Mouse (Mus musculus): ENCODE measurements around the gene Hoxd4. TPM values are rescaled to one million over a fixed set of nuclear protein-coding genes. Genes with fewer than 3 reads are reported as not detected.

Gene Hoxd4
- polyA plus RNA-seq, 1 experiment = 2.4 TPM

- no peak for DNase-seq (ENCODE audit: low read depth, low spot score)
- WGBS = 39% methylated on average over 10 of the region's 10 CpGs
These were observed 8.4 kb upstream of the Hoxd4 start for GRCm38 (mm10) chr2:74703317-74703716.

DNA sequence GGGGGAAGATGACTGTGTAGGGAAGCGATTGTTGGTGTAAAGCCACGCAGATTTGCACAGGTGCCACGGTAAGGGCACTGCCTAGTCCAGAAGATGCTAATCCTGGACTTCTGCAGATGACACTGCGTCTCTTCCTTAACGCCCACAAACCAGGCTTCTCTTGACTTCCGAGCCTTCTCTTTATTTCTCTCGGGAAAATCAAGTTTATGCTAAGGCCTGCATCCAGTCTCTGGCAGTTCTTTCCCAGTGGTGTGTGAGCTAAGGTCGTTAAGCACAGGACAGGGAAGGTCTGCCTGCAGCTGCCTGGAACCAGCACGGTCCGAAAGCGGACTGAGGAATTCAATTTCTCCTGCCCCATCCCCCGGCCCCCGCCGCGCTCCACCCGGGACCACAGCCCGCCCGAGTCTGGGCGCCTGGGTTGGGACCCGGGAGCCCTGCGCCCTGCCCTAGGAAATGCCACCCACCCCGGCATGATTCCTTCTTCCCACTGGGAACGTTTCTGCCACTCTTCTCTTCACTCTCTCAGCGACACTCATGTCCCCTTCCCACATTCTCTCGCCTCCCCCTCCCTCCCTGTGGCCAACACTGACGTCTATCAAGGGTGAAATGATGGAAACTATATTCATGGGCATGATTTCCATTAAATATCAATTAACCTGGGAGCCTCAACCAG lies 7.9 kb upstream of the Hoxd4 start:
- DNase-seq (ENCODE audit: low read depth, low spot score) = no peak
- 27% methylated on average over 26 of the region's 26 CpGs for WGBS

GRCm38 (mm10) chr2:74704393-74704998 lies 7.2 kb upstream of the Hoxd4 start, which contains the start of gene Hoxd8:
Gene Hoxd8 (plus strand): TSS chr2:74704615.
- 3% methylated on average over 48 of the region's 52 CpGs for WGBS
- no peak for DNase-seq (ENCODE audit: low read depth, low spot score)

DNA sequence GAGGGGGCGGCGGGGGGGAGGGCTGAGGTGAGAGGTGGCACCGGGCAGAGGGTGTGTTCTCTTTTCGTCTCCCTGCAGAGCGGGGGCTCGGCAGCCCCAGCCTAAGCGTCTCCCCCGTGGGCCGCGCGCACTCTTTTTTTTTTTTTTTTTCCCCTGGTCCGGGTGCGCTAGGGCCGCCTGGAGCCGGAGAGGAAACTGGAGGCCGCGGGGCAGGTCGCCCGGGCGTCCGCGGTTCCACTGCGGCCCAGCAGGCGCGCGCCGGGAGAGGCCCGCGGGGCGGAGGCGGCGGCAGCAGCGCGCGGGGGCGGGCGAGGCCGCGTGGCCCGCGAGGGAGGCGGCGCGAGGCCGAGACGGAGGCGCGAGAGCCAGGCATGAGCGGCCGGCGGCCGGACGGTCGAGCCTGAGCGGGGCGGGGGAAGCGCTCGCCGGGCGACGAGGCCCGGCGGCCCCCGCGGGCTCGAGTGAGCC lies 6.7 kb upstream of the Hoxd4 start:
- under 1% methylated on average over 57 of the region's 66 CpGs for WGBS
- DNase-seq (ENCODE audit: low read depth, low spot score) = no peak

GRCm38 (mm10) chr2:74705467-74706089 lies 6.2 kb upstream of the Hoxd4 start:
- DNase-seq (ENCODE audit: low read depth, low spot score) = no peak
- under 1% methylated on average over 69 of the region's 85 CpGs for WGBS

GRCm38 (mm10) chr2:74706393-74706960 lies 5.3 kb upstream of the Hoxd4 start:
- no peak for DNase-seq (ENCODE audit: low read depth, low spot score)
- 19% methylated on average over 13 of the region's 13 CpGs for WGBS

DNA sequence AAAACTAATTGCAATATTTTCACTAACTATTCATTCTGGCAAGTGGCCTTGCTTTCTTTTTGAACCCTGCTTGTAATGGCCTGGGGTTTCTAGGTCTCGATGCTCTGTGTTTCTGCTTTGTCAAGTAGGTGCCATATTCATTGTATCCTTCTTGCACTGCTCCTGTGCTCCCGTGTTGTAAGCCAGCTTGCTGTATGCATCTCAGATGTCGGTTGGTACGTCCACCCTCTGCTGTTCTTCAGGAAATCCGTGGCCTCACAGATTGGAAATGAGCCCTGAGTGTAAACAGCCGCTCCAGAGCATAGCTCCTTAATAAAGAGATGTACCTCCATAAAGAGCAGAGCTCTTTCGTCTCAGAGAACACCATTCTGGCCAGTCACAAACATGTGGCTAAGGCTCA lies 4.1 kb upstream of the Hoxd4 start:
- WGBS = 57% methylated on average over 7 of the region's 7 CpGs
- DNase-seq (ENCODE audit: low read depth, low spot score) = no peak

GRCm38 (mm10) chr2:74708676-74709075 lies 3.1 kb upstream of the Hoxd4 start:
- no peak for DNase-seq (ENCODE audit: low read depth, low spot score)
- 32% methylated on average over 4 of the region's 4 CpGs for WGBS

GRCm38 (mm10) chr2:74709465-74710419 lies 2.0 kb upstream of the Hoxd4 start:
- DNase-seq (ENCODE audit: low read depth, low spot score) = no peak
- 33% methylated on average over 5 of the region's 5 CpGs for WGBS

DNA sequence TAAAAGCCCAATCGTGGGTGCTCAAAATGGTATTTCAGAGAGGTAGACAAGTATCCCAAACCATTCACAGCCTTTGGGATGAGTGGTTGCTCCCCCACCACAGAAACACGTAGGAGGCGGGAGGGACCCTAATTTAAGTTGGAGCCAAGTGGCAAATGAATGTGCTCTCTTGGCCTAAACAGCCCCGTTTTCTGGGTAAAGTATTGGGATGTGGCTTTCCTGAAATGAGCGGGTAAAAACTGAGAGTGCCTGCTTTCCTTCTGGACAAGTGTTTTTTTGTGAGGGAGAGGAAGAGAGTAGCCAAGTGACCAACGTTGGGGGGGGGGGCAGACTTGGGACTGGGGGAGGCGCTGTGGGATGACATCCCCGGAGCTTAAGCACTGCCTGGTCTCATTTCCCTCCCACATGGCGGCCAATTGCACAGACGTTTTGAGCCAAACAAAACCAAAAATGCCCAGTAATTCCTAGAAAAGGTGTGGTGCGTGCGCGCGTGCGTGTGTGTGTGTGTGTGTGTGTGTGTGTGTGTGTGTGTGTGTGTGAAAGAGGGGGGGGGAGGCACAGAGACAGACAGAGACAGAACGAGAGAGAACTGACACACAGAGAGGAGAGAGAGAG lies 693 bp upstream of the Hoxd4 start:
- no peak for DNase-seq (ENCODE audit: low read depth, low spot score)
- 6% methylated on average over 16 of the region's 16 CpGs for WGBS

DNA sequence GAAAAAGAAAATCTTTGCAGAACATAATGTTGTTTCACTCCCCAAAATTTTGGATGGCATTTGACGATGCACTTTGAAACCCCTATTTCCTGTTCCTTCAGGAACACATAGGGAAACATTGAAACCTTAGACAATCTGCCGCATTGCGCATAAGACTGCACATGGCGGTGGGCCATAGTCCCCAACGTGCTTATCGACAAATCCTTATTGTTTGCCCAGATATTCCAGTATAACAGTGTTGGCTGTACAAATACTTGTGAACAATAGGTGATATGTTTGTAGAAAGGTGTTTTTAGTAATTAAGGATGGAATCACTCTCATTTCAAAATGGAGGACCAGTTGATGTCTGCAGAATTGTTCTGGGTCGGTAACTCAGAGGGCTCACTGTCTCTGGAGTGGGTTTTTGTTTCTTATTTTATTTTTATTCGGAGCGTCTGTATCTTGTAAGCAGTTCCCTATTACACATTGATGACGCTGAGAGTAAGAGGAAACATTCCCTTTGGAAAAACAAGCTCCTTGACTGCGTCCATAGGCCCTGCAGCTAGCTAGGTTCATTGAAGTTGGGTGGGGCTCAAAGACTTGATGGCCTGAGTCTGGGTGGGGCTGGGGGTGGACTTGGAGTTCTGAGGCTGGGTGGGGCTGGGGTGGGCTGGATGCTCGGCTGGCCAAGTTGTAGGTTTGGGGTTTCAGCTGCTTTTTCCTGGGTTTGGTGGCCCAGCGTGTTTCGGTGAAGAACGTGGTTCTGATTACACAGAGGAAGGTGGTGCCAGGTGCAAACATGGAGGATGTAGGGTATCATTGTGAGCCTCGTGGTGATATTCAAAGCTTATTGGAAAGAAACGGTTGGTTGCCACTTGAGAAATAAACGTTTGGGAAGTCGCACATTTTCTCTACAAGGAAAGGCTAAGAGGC lies 1.8 kb downstream of the Hoxd4 start:
- DNase-seq (ENCODE audit: low read depth, low spot score) = no peak
- 24% methylated on average over 19 of the region's 19 CpGs for WGBS

DNA sequence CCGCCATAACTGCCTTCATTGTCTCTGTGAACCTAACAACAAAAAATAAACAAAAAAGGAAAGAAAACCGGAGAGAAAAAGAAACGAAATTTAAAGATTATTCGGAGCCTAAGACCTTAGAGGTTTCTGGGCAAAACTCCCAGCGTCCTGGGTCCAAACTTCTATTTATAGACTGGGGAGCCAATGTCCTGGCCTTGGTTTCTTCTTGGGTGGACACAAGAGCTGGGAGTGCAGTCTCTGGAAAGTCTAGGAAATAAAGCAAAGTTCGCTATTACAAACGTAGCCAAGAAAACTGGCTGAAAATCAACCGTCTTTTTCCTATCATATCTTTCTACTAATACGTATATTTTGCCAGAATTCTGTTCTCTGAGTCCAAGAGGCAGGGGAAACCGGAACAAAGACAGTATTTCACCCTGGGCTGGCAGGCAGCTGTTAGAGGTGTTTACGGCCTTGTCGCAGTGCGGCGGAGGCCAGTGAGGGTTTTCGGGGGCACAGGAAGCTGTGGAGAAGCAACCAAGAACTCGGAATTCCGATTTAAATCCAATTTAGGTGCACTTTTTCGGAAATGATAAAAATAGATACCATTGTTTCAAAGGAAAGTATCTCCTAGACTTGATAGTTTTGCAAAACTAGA lies 2.5 kb downstream of the Hoxd4 start:
- DNase-seq (ENCODE audit: low read depth, low spot score) = no peak
- 32% methylated on average over 18 of the region's 18 CpGs for WGBS

GRCm38 (mm10) chr2:74714881-74715280 lies 3.2 kb downstream of the Hoxd4 start:
- no peak for DNase-seq (ENCODE audit: low read depth, low spot score)
- WGBS = 14% methylated on average over 14 of the region's 14 CpGs

DNA sequence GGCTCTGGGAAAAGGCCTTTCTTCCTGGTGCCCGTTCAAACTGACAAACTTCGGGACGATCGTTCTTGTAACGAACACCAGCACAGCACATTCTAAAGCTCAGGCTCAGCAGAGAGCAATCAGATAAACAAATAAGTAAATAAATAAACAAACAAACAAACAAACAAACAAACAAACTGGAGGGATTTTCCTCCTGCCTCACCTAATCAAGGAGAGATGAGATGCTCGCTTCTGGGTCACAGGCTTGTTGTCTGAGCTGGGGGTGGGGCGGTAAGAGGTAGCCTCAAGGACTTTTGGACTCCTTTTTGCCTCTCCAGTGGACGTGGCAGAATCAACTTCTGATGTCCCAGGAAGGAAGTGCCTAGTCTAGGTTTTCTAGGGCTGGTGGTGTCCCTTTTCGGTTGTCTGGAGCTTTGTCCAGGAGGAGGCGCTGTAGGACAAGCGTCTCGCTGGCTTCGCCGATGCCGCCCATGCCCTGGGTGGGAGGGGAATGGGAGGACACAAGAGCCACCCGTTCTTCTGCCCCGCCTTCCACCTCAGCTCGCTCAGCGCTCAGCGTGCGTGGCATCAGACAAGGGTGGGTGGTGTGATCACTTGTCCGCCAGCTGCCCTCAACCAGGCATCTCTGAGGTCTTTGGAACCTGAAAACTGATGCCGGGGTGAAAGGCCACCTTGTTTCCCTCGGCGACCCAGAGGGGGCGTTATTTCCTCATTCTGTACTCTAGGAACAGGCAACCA lies 3.9 kb downstream of the Hoxd4 start:
- 5% methylated on average over 26 of the region's 26 CpGs for WGBS
- peak; percentile 68 for DNase-seq (ENCODE audit: low read depth, low spot score)

DNA sequence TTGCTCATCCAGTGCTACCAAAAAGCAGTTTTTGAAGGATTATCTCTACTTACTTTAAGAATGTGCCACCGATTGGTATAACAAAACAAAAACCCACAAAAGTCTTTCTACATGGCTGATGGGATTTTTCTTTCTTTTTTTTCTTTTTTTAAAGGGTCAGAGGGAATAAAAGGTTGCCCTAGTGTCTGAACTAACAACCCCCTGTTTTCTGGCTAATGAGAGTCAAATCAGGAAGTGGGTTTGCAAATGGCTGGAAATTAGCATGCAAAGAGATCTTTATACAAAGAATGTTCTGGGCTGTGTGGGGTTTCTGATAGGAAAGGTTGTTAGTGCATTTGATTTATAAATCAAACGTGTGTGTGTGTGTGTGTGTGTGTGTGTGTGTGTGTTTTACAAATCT lies 8.7 kb downstream of the Hoxd4 start:
- 43% methylated on average over 2 of the region's 2 CpGs for WGBS
- no peak for DNase-seq (ENCODE audit: low read depth, low spot score)

DNA sequence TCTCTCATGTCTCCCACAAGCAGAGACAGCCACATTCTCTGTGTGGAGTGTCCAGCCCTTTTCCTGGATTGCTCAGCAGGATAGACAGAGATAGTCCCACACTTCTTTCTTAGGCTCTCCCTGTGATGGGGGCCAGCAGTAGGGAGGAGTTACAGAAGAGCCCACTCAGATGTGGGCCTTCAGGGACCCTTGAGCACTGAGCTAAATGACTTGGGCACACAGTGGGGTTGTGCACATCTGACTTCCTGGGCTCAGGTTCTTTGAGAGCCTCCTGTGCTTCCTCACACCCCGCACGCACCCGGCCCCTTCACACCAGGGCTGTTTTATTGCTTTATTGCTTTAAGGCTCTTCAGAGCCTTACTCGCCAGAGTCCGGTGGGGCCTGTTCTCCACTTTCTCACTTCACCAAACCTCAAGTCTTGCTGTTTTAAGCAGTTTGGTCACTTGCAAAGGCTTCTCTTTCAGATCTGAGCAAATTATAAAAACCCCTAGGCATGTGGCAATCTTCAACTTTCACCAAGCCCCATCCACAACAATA lies 9.3 kb downstream of the Hoxd4 start:
- WGBS = 19% methylated on average over 5 of the region's 5 CpGs
- no peak for DNase-seq (ENCODE audit: low read depth, low spot score)

- no peak for DNase-seq (ENCODE audit: low read depth, low spot score)
- 6% methylated on average over 6 of the region's 6 CpGs for WGBS
These were observed 10.2 kb downstream of the Hoxd4 start for GRCm38 (mm10) chr2:74721882-74722281.
